Mouse (Mus musculus): Measurements from ENCODE around the gene Cacna1a.
"Not testable (repeated sequence)": the region's sequence is repeated elsewhere in the genome, so short reads cannot be mapped to it uniquely, and the experiment has no call there.

Cacna1a gene

GRCm38 (mm10) chr8:84660819-84661457, 272.7 kb downstream of the Cacna1a start:
- no peak for DNase-seq (ENCODE audit: low read depth, low spot score)

DNA sequence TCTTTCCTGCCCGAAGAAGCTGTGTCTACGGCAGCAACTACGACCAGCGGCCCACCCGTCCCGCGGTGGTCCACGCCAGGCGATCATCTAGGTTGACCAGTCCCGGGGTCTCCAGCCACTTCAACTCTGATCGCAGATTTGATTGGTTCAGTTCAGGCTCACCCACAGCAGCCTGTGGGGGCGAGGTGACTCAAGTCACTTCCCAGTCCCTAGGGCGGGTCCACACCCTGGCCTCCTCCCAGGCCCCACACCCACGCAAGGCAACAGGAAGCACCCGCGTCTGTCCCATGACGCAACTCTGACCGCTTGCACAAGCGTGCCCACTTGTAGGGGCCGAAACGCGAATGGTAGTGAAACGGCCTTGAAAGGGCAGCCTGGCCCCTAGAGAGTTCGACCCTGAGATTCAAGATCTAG, 273.2 kb downstream of the Cacna1a start:
- DNase-seq (ENCODE audit: low read depth, low spot score), result no peak

- no peak for DNase-seq (ENCODE audit: low read depth, low spot score)
These were observed 273.8 kb downstream of the Cacna1a start for GRCm38 (mm10) chr8:84661961-84662571.

- DNase-seq (ENCODE audit: low read depth, low spot score), result peak; percentile 90
These were observed 274.4 kb downstream of the Cacna1a start, which contains the start of gene Ier2 for GRCm38 (mm10) chr8:84662581-84663065. Gene Ier2 (minus strand): TSS chr8:84662852.

GRCm38 (mm10) chr8:84663483-84664327, 275.5 kb downstream of the Cacna1a start:
- DNase-seq (ENCODE audit: low read depth, low spot score), result peak; percentile 96

GRCm38 (mm10) chr8:84664566-84665384, 276.5 kb downstream of the Cacna1a start:
- peak; percentile 88 for DNase-seq (ENCODE audit: low read depth, low spot score)

GRCm38 (mm10) chr8:84665385-84665893, 277.2 kb downstream of the Cacna1a start:
- DNase-seq (ENCODE audit: low read depth, low spot score), result no peak

DNA sequence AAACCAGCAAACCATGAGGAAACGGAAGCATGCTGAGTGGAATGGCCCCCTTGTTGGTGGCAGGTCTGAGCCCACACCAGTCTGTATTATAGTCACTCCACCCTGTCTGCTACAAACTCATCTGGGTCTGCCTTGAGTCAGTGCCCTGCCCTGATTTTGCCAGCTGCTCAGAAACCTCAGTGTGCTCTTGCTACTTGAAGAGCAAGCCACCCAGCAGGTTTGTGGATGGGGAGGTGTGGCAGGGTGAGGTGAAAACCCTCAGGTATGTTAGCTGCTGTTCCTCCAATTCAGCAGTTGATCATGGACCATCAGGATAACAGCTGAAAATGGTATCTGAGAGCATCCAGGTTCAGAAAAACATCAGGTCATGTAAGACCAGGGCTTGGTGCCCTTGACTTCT, 279.8 kb downstream of the Cacna1a start:
- no peak for DNase-seq (ENCODE audit: low read depth, low spot score)

- no peak for DNase-seq (ENCODE audit: low read depth, low spot score)
These were observed 280.7 kb downstream of the Cacna1a start for GRCm38 (mm10) chr8:84668731-84669485.

- DNase-seq (ENCODE audit: low read depth, low spot score), result not testable (repeated sequence)
These were observed 282.2 kb downstream of the Cacna1a start for GRCm38 (mm10) chr8:84670295-84671006.

DNA sequence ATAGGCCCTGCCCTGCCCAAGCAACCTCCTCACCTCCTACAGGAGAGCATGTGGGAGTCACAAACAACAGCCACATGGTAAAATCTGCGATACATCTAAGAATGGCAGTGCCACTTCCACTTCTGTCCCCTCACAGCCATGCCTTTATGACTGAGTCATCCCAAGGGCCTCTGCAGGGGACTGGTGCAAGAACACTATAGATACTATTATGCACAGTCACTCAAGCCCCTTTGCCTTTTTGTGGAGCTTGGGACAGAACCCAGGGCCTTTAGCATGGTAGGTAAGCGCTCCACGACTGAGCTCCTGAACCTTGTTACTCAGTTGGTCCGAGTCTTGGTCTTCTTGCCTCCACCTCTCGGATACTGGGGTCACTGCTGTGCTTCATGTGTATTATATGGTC, 289.1 kb downstream of the Cacna1a start:
- no peak for DNase-seq (ENCODE audit: low read depth, low spot score)

DNA sequence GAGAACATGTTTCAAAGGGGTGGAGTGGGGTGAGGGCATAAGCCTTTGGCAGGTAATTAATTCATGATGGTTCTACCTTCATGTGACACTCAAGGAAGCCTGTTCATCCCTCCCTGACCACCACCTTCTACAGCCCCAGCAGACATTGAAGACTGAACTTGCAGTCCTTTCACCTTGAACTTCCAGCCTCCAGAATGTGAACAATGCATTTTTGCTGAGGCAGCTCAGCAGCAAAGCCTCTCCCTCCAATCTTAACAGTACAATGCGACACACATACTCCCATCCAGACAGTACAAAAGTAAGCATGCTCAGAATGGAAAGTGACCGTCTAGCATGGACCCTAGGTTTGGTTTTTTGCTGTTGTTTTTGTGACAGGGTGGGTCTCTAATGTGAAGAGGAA, 293.2 kb downstream of the Cacna1a start:
- no peak for DNase-seq (ENCODE audit: low read depth, low spot score)

GRCm38 (mm10) chr8:84682257-84682656, 294.0 kb downstream of the Cacna1a start:
- no peak for DNase-seq (ENCODE audit: low read depth, low spot score)

- no peak for DNase-seq (ENCODE audit: low read depth, low spot score)
These were observed 296.3 kb downstream of the Cacna1a start for GRCm38 (mm10) chr8:84684537-84684936.

- no peak for DNase-seq (ENCODE audit: low read depth, low spot score)
These were observed 298.2 kb downstream of the Cacna1a start, which contains the start of gene Trmt1 for GRCm38 (mm10) chr8:84686191-84687002. Gene Trmt1 (plus strand): TSS chr8:84686307.

GRCm38 (mm10) chr8:84687003-84687704, 298.9 kb downstream of the Cacna1a start:
- DNase-seq (ENCODE audit: low read depth, low spot score), result no peak

GRCm38 (mm10) chr8:84687705-84688100, 299.5 kb downstream of the Cacna1a start, which contains the start of gene Nacc1:
Gene Nacc1 (minus strand): TSS chr8:84687862.
- peak; percentile 79 for DNase-seq (ENCODE audit: low read depth, low spot score)
